Mouse (Mus musculus): ENCODE data around the gene Bap1.

- TF ChIP-seq POLR2A (IDR thresholded peaks at IDR 0.05; ENCODE audit: borderline replicate concordance, extremely low read depth, low read depth, low read length) (no peak), CTCF (IDR thresholded peaks at IDR 0.05; ENCODE audit: insufficient read depth, low read length) (no peak)
These were observed 9.7 kb downstream of the Bap1 start for GRCm38 (mm10) chr14:31260932-31261331.
